Mouse (Mus musculus) forebrain, embryonic 10.5 days (tissue): ENCODE measurements at regions not wholly inside any gene's neighbourhood (a gene's known extent, or its start where the extent isn't known, plus 50 kb on each side); places are given as distances from the start of the nearest gene placed in this dataset.

Source experiments
- DNase-seq: peaks from one replicate; pipeline ENCODE4 v3.0.0-alpha.2; 2017; ENCODE audit warnings: low spot score; ENCODE audit errors: extremely low spot score
- H3K27ac ChIP-seq: fragments of 300-500 bp; sonication (generic); 2 replicates; pipeline ENCODE4 v1.5.1; 2016; ENCODE audit warnings: mild to moderate bottlenecking
- H3K27me3 ChIP-seq: fragments of 300-500 bp; sonication (generic); 2 replicates; pipeline ENCODE4 v1.6.1; 2016; ENCODE audit warnings: mild to moderate bottlenecking; ENCODE audit not compliant: poor library complexity, severe bottlenecking
- H3K36me3 ChIP-seq: fragments of 300-500 bp; sonication (generic); replicated peaks from 2 replicates; pipeline ENCODE4 v1.6.1; 2016; ENCODE audit warnings: mild to moderate bottlenecking, moderate library complexity
- H3K4me1 ChIP-seq: fragments of 300-500 bp; sonication (generic); 2 replicates; pipeline ENCODE4 v1.6.1; 2016
- H3K4me3 ChIP-seq: fragments of 300-500 bp; sonication (generic); 2 replicates; pipeline ENCODE4 v1.5.1; 2016; ENCODE audit warnings: mild to moderate bottlenecking, moderate library complexity
- H3K9me3 ChIP-seq: fragments of 300-500 bp; sonication (generic); 2 replicates; pipeline ENCODE4 v1.6.1; 2016; ENCODE audit warnings: mild to moderate bottlenecking, moderate library complexity
- WGBS: fragments of 180-500 bp; shearing (Covaris S2); methylation state at CpG from one replicate; pipeline ENCODE4 v1.1.7; 2016; 5-methylcytosine and 5-hydroxymethylcytosine counted together

- Histone ChIP-seq H3K36me3 (no peaks in the 10 kb centered on the region), H3K4me3 (no peak overlapping the region)
- DNase-seq = no peak
These were observed 532.9 kb upstream of the Negr1 start for GRCm38 (mm10) chr3:156028602-156029188.

DNA sequence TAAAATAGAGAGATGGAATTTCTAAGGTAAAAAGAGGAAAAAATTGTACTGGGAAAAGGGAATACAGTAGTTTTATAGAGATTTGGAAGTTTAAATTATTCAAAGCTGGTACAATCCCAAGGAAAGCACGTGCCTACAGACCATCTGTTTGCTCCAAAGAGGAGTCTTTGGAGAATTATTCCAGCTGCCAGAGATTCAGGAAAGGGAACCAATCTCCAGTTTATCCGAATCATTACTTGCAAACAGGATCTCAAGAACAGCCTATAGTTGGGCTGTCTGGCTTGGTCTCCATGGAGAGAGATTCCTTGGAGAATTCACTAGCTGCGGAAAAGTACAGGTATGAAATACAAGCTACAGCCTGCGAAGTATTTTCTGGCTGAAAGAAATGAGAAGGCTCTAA, 491.3 kb upstream of the Negr1 start:
- Histone ChIP-seq H3K36me3 (no peaks in the 10 kb centered on the region), H3K4me3 (no peak overlapping the region), H3K9me3 (no peaks in the 10 kb centered on the region), H3K27me3 (no peaks in the 10 kb centered on the region), H3K27ac (no peak overlapping the region), H3K4me1 (no peaks in the 10 kb centered on the region)
- WGBS = 86% methylated on average over 4 of the region's 4 CpGs
- no peak for DNase-seq

More at GRCm38 (mm10) chr3:156028602-156029188, 532.9 kb upstream of the Negr1 start:
- no peaks in the 10 kb centered on the region for H3K9me3 ChIP-seq
- no peak overlapping the region for H3K27ac ChIP-seq
- H3K27me3 ChIP-seq = no peaks in the 10 kb centered on the region
- peaks cover 9% of the 10 kb centered on the region; the same call in 1 of the 2 replicates for H3K4me1 ChIP-seq
- 67% methylated on average over 5 of the region's 5 CpGs for WGBS

DNA sequence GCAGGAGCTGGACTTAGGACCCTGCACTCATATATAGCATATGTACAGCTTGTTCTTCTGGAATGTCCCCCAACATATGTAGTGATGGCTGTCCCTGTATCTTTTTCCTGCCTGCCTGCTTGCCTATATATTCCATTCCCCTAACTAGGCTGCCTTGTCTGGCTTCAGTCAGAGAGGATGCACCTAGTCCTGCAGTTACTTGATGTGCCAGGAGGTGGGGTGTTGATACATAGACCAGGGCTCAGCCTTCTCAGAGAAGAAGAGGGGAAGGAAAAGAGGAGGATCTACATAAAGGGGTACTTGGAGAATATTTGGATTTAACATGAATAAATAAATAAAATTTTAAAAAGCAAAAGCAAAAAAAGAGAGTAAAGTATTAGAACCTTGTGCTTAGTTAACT, 479.3 kb upstream of the Negr1 start:
- DNase-seq = no peak
- Histone ChIP-seq H3K36me3 (no peaks in the 10 kb centered on the region), H3K4me1 (no peaks in the 10 kb centered on the region), H3K27me3 (no peaks in the 10 kb centered on the region), H3K27ac (no peak overlapping the region), H3K4me3 (no peak overlapping the region), H3K9me3 (no peaks in the 10 kb centered on the region)

GRCm38 (mm10) chr3:156093689-156094088, 467.9 kb upstream of the Negr1 start:
- H3K4me3 ChIP-seq = no peak overlapping the region
- H3K36me3 ChIP-seq = no peaks in the 10 kb centered on the region
- H3K9me3 ChIP-seq = no peaks in the 10 kb centered on the region
- no peak for DNase-seq
- no peak overlapping the region for H3K27ac ChIP-seq
- H3K27me3 ChIP-seq = no peaks in the 10 kb centered on the region
- H3K4me1 ChIP-seq = no peaks in the 10 kb centered on the region

DNA sequence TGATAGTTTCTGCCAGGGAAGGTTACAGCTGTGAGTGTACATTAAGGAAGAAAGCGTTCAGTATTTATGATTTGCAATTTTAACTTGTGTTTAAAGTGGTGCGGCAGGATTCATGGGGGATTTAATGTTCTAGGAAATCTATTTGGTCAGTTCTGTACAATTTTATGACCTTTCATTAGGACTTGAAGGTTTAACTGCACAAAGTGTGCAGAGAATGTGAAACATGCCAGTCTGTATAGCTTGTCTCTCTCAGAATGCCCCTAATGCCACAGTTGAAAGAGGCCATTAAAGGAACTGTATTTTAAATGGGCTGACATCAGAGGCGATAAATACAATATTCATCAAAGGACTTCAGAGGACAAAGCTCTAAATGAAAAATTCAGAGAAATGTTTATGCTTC, 466.6 kb upstream of the Negr1 start:
- no peaks in the 10 kb centered on the region for H3K9me3 ChIP-seq
- no peak for DNase-seq
- H3K36me3 ChIP-seq = no peaks in the 10 kb centered on the region
- no peak overlapping the region for H3K4me3 ChIP-seq
- H3K27me3 ChIP-seq = no peaks in the 10 kb centered on the region
- H3K4me1 ChIP-seq = no peaks in the 10 kb centered on the region
- H3K27ac ChIP-seq = no peak overlapping the region
- 93% methylated on average over 3 of the region's 3 CpGs for WGBS

- Histone ChIP-seq H3K9me3 (no peaks in the 10 kb centered on the region), H3K27me3 (no peaks in the 10 kb centered on the region), H3K36me3 (no peaks in the 10 kb centered on the region), H3K4me1 (no peaks in the 10 kb centered on the region), H3K27ac (no peak overlapping the region), H3K4me3 (no peak overlapping the region)
- no peak for DNase-seq
- 87% methylated on average over 1 of the region's 1 CpGs for WGBS
These were observed 455.8 kb upstream of the Negr1 start for GRCm38 (mm10) chr3:156105788-156106187.

GRCm38 (mm10) chr3:156120341-156120740, 441.3 kb upstream of the Negr1 start:
- WGBS = 24% methylated on average over 3 of the region's 3 CpGs
- Histone ChIP-seq H3K4me1 (no peaks in the 10 kb centered on the region), H3K27ac (no peak overlapping the region), H3K27me3 (no peaks in the 10 kb centered on the region), H3K36me3 (no peaks in the 10 kb centered on the region), H3K4me3 (no peak overlapping the region), H3K9me3 (no peaks in the 10 kb centered on the region)
- no peak for DNase-seq

GRCm38 (mm10) chr3:156131598-156131997, 430.0 kb upstream of the Negr1 start:
- H3K27ac ChIP-seq = no peak overlapping the region
- no peaks in the 10 kb centered on the region for H3K27me3 ChIP-seq
- DNase-seq = no peak
- H3K36me3 ChIP-seq = no peaks in the 10 kb centered on the region
- no peaks in the 10 kb centered on the region for H3K4me1 ChIP-seq
- 66% methylated on average over 1 of the region's 1 CpGs for WGBS
- H3K4me3 ChIP-seq = no peak overlapping the region
- no peaks in the 10 kb centered on the region for H3K9me3 ChIP-seq

DNA sequence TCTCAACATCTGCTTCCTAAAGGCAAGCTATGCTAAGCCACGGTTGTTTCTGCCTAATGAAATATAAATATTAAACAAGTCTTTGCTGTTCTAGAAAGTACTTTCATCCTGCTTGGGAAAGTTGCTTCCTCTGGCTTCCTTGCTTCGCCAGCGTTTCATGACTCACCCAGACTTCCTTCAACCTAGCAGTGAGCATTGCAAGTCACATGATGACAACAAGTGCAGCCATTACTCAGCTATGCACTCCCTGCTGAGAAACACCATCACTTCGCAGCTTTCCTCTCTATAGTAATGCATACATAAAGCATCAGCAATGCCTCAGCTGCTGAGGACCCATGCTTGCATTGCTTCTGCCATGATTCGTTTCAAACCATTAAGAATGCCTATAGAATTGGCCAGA, 420.2 kb upstream of the Negr1 start:
- H3K4me3 ChIP-seq = no peak overlapping the region
- H3K27me3 ChIP-seq = no peaks in the 10 kb centered on the region
- WGBS = 76% methylated on average over 5 of the region's 5 CpGs
- no peak overlapping the region for H3K27ac ChIP-seq
- H3K36me3 ChIP-seq = no peaks in the 10 kb centered on the region
- no peaks in the 10 kb centered on the region for H3K9me3 ChIP-seq
- H3K4me1 ChIP-seq = no peaks in the 10 kb centered on the region
- DNase-seq = no peak

GRCm38 (mm10) chr3:156149322-156149721, 412.3 kb upstream of the Negr1 start:
- no peak for DNase-seq
- Histone ChIP-seq H3K36me3 (no peaks in the 10 kb centered on the region), H3K27me3 (no peaks in the 10 kb centered on the region), H3K4me1 (no peaks in the 10 kb centered on the region), H3K27ac (no peak overlapping the region), H3K4me3 (no peak overlapping the region), H3K9me3 (no peaks in the 10 kb centered on the region)
- 81% methylated on average over 3 of the region's 3 CpGs for WGBS

DNA sequence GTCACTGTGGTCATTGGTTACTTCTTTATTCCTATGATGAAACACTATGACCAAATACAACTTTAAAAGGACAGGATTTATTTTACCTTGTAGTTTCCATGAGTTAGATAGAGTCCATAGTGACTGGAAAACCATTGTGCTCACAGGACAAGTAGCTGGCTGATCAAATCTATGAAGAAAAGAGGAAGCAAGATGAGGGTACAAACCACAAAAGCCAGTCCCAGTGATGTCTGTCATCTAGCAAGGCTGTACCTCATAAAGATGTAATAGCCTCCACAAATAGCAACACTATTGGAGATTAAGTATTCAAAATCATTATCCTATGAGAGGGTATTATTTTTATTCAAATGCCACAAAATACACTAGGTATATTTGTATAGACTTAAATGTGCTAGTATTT, 391.5 kb upstream of the Negr1 start:
- no peak overlapping the region for H3K4me3 ChIP-seq
- H3K27me3 ChIP-seq = no peaks in the 10 kb centered on the region
- no peak overlapping the region for H3K27ac ChIP-seq
- DNase-seq = no peak
- H3K4me1 ChIP-seq = no peaks in the 10 kb centered on the region
- H3K36me3 ChIP-seq = no peaks in the 10 kb centered on the region
- no peaks in the 10 kb centered on the region for H3K9me3 ChIP-seq

- Histone ChIP-seq H3K27ac (no peak overlapping the region), H3K4me1 (no peaks in the 10 kb centered on the region), H3K4me3 (no peak overlapping the region), H3K27me3 (no peaks in the 10 kb centered on the region), H3K36me3 (no peaks in the 10 kb centered on the region), H3K9me3 (no peaks in the 10 kb centered on the region)
- DNase-seq = no peak
These were observed 362.9 kb upstream of the Negr1 start for GRCm38 (mm10) chr3:156198688-156199087.

GRCm38 (mm10) chr3:156199749-156200467, 361.7 kb upstream of the Negr1 start:
- no peaks in the 10 kb centered on the region for H3K36me3 ChIP-seq
- H3K9me3 ChIP-seq = no peaks in the 10 kb centered on the region
- no peaks in the 10 kb centered on the region for H3K4me1 ChIP-seq
- H3K4me3 ChIP-seq = no peak overlapping the region
- H3K27me3 ChIP-seq = no peaks in the 10 kb centered on the region
- no peak overlapping the region for H3K27ac ChIP-seq
- DNase-seq = no peak

DNA sequence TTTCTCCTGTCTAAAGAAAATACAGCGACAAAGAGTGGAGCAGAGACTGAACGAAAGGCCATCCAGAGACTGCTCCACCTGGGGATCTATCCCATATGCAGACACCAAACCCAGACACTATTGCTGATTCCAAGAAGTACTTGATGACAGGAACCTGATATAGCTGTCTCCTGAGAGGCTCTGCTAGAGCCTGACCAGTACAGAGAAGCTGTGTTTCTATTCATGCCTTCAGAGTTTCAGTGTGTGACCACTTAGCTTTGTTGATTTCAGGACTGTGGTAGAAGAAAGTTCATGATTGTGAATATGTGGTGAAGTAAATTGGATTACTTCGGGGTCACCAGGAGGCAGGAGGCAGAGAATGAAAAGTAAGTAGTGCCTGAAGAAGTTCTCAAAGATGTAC, 356.3 kb upstream of the Negr1 start:
- Histone ChIP-seq H3K4me1 (no peaks in the 10 kb centered on the region), H3K9me3 (no peaks in the 10 kb centered on the region), H3K27ac (no peak overlapping the region), H3K27me3 (no peaks in the 10 kb centered on the region), H3K36me3 (no peaks in the 10 kb centered on the region), H3K4me3 (no peak overlapping the region)
- no peak for DNase-seq
- WGBS = 87% methylated on average over 3 of the region's 3 CpGs
